ENCODE assay signal across 12 mouse cellular contexts in the genomic region with DNA sequence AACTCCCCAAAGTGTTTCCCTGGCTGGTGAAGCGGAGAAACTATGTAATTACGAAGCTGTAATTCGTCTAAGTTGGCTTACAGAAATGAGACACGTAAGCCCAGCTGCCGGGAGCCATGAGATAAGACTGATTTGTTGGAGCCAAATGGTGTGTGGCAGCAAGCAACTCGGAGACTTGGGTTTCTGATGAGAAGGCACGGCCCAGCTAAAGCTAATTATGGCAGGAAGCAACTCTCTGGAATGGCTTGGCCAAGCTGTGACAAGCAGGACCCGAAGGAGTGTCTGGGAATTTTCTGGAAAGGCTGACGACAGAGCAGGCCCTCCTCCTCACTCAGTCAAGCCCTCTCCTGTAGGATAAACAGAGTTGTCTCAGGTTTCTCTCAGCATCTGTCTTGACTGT. TPM values are rescaled to one million over a fixed set of nuclear protein-coding genes. Genes with fewer than 3 reads are reported as not detected.
DNase-seq lines count a peak whose midpoint lies in the region; ATAC-seq and TF ChIP-seq lines count a peak whose summit lies in the region.
"Had no signal": no experiment of that assay in that cellular context is flagged by ENCODE, and none has a peak within 500 bp of the region (broad histone marks: within the 10 kb centered on the region; RNA-seq: fewer than 3 reads in every experiment).

No protein-coding gene starts in this region.

- peak; percentile 32 for DNase-seq in lung, postnatal 10 days
- no peak for DNase-seq in lung, postnatal 0 days (ENCODE audit: low spot score)
- peak; percentile 11 to 40 for DNase-seq in gastrocnemius, adult 8-10 months (ENCODE audit: low spot score in 2 of 2)
- no peak for DNase-seq in adrenal gland, adult 8-10 months
- DNase-seq in right cerebral cortex, adult 18-20 months = no peak
- DNase-seq: adrenal gland, adult 2 months had no signal

- H3K36me3 ChIP-seq in lung, postnatal 0 days (ENCODE audit: insufficient read depth, low read length) = no peaks in the 10 kb centered on the region
- H3K36me3 ChIP-seq in heart, embryonic 15.5 days = no peaks in the 10 kb centered on the region
- no peaks in the 10 kb centered on the region for H3K36me3 ChIP-seq in stomach, embryonic 16.5 days (ENCODE audit: control insufficient read depth, insufficient read depth, low read length)
- H3K36me3 ChIP-seq: liver, embryonic 15.5 days had no signal

- no peak overlapping the region for H3K9ac ChIP-seq in lung, postnatal 0 days (replicated peaks; ENCODE audit: low read depth)
- H3K9ac ChIP-seq in heart, embryonic 15.5 days = no peak overlapping the region
- no peak overlapping the region for H3K9ac ChIP-seq in stomach, embryonic 16.5 days (ENCODE audit: low read length)
- H3K9ac ChIP-seq: liver, embryonic 15.5 days had no signal

- no peak overlapping the region for H3K4me3 ChIP-seq in lung, postnatal 0 days (ENCODE audit: low read depth, low read length)
- no peak overlapping the region for H3K4me3 ChIP-seq in heart, embryonic 15.5 days
- no peak overlapping the region for H3K4me3 ChIP-seq in stomach, embryonic 16.5 days (replicated peaks; ENCODE audit: low read length)
- H3K4me3 ChIP-seq: liver, embryonic 15.5 days had no signal

- no peaks in the 10 kb centered on the region for H3K9me3 ChIP-seq in lung, postnatal 0 days (ENCODE audit: low read length)
- H3K9me3 ChIP-seq in heart, embryonic 15.5 days (replicated peaks) = no peaks in the 10 kb centered on the region
- H3K9me3 ChIP-seq in stomach, embryonic 16.5 days (replicated peaks; ENCODE audit: control insufficient read depth, low read length) = no peaks in the 10 kb centered on the region
- H3K9me3 ChIP-seq: liver, embryonic 15.5 days had no signal

- no peak overlapping the region for H3K4me2 ChIP-seq in lung, postnatal 0 days (replicated peaks; ENCODE audit: low read depth, low read length)
- H3K4me2 ChIP-seq in heart, embryonic 15.5 days = no peak overlapping the region
- no peak overlapping the region for H3K4me2 ChIP-seq in stomach, embryonic 16.5 days (ENCODE audit: low read depth, low read length)
- H3K4me2 ChIP-seq: liver, embryonic 15.5 days; midbrain, embryonic 11.5 days had no signal

- no peak for TF ChIP-seq EP300 in lung, postnatal 0 days (IDR thresholded peaks at IDR 0.05)

- TF ChIP-seq CTCF in lung, postnatal 0 days (IDR thresholded peaks at IDR 0.05) = no peak

- H3K27ac ChIP-seq in lung, postnatal 0 days (ENCODE audit: low read length) = no peak overlapping the region
- peak overlapping the region; percentile 41; the same call in 1 of the 2 replicates for H3K27ac ChIP-seq in heart, embryonic 15.5 days
- peak overlapping the region; percentile 37; the same call in 1 of the 2 replicates for H3K27ac ChIP-seq in stomach, embryonic 16.5 days (ENCODE audit: low read length)
- H3K27ac ChIP-seq: liver, embryonic 15.5 days had no signal

- H3K27me3 ChIP-seq in lung, postnatal 0 days (replicated peaks; ENCODE audit: insufficient read depth, low read length) = no peaks in the 10 kb centered on the region
- no peaks in the 10 kb centered on the region for H3K27me3 ChIP-seq in heart, embryonic 15.5 days
- no peaks in the 10 kb centered on the region for H3K27me3 ChIP-seq in stomach, embryonic 16.5 days (ENCODE audit: control insufficient read depth, insufficient read depth, low read length)
- H3K27me3 ChIP-seq: liver, embryonic 15.5 days had no signal

- H3K4me1 ChIP-seq in lung, postnatal 0 days (ENCODE audit: insufficient read depth, low read depth, low read length) = no peaks in the 10 kb centered on the region
- H3K4me1 ChIP-seq in heart, embryonic 15.5 days (replicated peaks) = peaks cover 7% of the 10 kb centered on the region
- H3K4me1 ChIP-seq in stomach, embryonic 16.5 days (ENCODE audit: control insufficient read depth, insufficient read depth, low read length) = no peaks in the 10 kb centered on the region
- H3K4me1 ChIP-seq: liver, embryonic 15.5 days had no signal

- WGBS in lung, postnatal 0 days = 40% methylated on average over 9 of the region's 9 CpGs
- WGBS in heart, embryonic 15.5 days = 18% methylated on average over 9 of the region's 9 CpGs
- WGBS in stomach, embryonic 16.5 days = 30% methylated on average over 9 of the region's 9 CpGs

- no peak for ATAC-seq in lung, postnatal 0 days
- no peak for ATAC-seq in heart, embryonic 15.5 days (replicated peaks; ENCODE audit: insufficient number of reproducible peaks, insufficient read depth, low FRiP score, low read depth)
- peak; percentile 54; the same call in 1 of the 2 replicates for ATAC-seq in stomach, embryonic 16.5 days (ENCODE audit: insufficient read depth, low FRiP score)
- ATAC-seq: inflammation-experienced regulatory T-cells, adult 6 months had no signal

RNA-seq across cellular contexts. Expression of a gene that starts 33.3 kb away (rescaled TPM):
- 5.2 and 8.5 TPM in 2 replicates for polyA plus RNA-seq in lung, postnatal 0 days (2015; fragmentation: Nextera tagmentation; extraction: Ambion mirVana)
- total RNA-seq in gastrocnemius, adult 8-10 months (2022) = not detected
- polyA plus RNA-seq in heart, embryonic 15.5 days (2015; fragmentation: Nextera tagmentation; extraction: Ambion mirVana) = 3.0 and 3.7 TPM in 2 replicates
- polyA plus RNA-seq in stomach, embryonic 16.5 days (2015; fragmentation: Nextera tagmentation; extraction: Ambion mirVana) = 1.3 and 3.2 TPM in 2 replicates
- not detected for total RNA-seq in adrenal gland, adult 8-10 months (2022)
- total RNA-seq: layer of hippocampus, postnatal 10 days had no signal
- polyA plus RNA-seq: adrenal gland, adult 2 months had no signal

Comparison
In these comparisons a context has a peak if more than half of its experiments do, and no peak if none do; other contexts are left out.
1. DNase-seq: peak in lung, postnatal 10 days (single experiment) and gastrocnemius, adult 8-10 months (2 of 2); none in lung, postnatal 0 days (single experiment), adrenal gland, adult 8-10 months (single experiment) and right cerebral cortex, adult 18-20 months (single experiment).